Mouse (Mus musculus) left cerebral cortex, postnatal 10 days (tissue): ENCODE measurements around the gene Trak1. TPM values are rescaled to one million over a fixed set of nuclear protein-coding genes. Genes with fewer than 3 reads are reported as not detected.

Source experiments
- DNase-seq, 2 experiments: peaks; one replicate each; pipeline ENCODE4 v3.0.0; 2021 to 2022; ENCODE audit warnings: low spot score in 2 of 2, mixed read lengths in 1 of 2; ENCODE audit errors: extremely low spot score in 1 of 2
- intact Hi-C: fragments of 180-260 bp; cut with DNase I; formaldehyde crosslinking; loops from one replicate; pipeline ENCODE4 v1.15.1; 2025
- total RNA-seq, 2 experiments: library from RNA; stranded (reverse); gene quantifications; 2 replicates each; pipeline ENCODE4 v1.2.3; 2021

Gene Trak1
- total RNA-seq, 2 experiments from 2014 or later = 213 to 215 TPM

DNA sequence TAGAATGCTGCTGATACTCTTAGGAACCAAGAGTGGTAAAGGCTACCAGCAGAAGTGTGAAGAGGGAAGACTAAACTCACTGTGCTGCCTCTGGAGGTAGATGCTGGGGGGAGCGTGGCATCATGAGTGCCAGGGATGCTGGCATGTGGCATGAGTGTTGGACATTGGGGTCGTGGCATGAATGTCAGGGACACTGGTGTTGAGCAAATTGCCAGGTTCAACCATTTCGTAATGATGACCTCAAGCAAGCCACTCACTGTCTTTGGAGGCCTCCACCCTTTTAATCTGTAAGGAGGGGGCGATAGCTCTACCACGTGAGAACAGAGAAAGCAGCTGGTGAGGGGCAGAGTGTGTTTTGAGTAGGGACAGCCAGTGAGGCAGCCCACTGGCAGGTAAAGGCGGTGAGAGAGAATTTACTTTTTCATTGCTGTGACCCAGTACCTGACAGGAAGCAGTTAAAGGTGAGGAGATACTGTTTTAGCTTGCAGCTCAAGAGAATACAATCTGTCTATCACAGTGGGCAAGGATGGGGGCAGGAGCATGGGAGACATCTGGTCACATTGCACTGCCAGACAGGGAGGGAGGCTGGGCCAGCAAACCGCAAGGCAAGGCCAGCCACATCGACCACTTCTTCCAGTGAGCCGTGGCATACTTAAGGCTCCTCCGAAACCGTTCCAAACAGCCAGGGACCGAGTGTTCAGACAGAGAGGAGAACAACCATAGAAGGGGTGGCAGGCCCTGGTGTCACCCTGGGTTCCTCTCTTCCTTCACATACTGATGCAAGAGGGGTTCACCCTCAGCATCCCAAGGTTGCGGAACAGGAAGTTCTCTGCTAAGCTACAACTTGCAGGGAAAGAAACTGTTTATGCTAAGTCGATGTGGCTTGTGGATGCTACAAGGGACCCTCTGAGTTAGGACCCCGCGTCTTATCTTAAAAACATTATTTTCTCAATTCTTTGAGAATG, 178.5 kb downstream of the Trak1 start:
- DNase-seq = no peak
- intact Hi-C loops = loop anchor here (5.0 kb wide), 2 partner anchors 192 to 262 kb away; no protein-coding TSS in a partner anchor

GRCm38 (mm10) chr9:121477305-121477911, 180.1 kb downstream of the Trak1 start:
- peak; percentile 76 to 80 for DNase-seq
- intact Hi-C loops = loop anchor here (5.0 kb wide), 2 partner anchors 190 to 260 kb away; no protein-coding TSS in a partner anchor

DNA sequence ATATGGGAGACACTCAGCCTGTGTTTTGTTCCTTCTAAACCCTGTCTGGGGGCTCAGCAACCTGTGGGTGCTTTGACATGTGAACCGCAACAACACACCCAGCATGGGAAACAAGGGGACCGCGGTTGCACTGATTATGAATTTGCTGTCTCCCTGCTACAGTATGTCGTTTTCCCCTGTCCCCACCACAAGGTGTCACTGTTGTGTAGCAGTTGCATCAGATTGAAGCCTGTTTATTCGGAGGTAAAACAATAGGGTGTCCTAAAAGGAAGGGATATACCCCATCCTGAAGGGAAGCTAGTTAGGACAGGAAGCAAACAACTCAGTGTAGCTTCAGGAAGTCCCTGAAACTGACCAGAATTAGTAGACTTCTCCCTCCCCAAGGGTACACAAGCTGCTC, 182.2 kb downstream of the Trak1 start:
- DNase-seq = peak; percentile 70 to 71
- intact Hi-C loops = loop anchor here (1.0 to 5.0 kb wide), 3 partner anchors 126 to 258 kb away; no protein-coding TSS in a partner anchor

DNA sequence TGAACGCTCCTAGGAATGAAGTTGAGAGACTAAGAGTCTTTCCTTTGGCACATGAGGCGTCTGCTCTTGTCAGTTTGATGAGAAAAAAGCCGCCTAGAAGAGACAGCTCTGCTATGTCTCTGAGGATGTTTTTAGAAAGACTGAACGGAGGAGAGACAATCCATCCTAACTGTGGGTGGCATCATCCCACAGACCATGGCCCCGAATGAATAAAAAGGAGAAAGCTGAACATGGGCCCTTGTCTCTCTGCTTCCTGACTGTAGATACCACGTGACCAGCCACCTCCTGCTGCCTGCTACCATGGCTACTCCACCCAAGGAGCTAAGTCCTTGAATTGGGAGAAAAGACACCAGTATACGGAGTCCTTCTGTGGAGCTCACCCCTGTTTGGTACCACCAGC, 189.9 kb downstream of the Trak1 start:
- intact Hi-C loops = no loop called here
- no peak for DNase-seq

DNA sequence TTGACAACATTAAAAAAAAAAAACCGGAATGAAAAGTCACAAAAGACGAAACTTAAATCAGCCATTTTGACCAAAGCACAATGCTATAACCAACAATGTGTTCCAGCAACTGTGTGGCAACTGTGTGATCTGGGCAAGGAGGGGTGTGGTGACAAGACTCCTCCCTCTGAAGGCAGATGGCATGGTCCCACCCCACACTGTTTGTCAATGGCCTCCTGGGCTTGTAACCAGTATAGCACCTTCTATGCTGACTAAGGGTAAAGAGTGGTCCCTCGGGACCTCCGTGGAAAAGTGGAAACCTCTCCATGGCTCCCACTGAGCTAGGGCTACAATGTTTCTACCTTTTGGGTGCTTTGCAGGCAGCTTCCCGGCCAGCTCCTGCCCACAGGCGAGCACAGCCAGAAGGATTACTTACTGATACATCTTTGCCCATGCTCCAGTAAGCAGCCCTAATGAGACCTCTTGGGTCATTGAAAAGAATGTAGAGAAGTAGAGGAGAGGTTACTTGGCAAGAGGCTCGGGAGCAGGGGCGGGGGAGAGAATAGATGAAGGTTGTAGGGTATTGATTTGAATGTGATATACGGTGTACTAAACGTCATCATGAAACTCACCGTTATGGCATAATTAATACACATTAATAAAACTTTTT, 194.4 kb downstream of the Trak1 start:
- intact Hi-C loops = no loop called here
- no peak for DNase-seq

DNA sequence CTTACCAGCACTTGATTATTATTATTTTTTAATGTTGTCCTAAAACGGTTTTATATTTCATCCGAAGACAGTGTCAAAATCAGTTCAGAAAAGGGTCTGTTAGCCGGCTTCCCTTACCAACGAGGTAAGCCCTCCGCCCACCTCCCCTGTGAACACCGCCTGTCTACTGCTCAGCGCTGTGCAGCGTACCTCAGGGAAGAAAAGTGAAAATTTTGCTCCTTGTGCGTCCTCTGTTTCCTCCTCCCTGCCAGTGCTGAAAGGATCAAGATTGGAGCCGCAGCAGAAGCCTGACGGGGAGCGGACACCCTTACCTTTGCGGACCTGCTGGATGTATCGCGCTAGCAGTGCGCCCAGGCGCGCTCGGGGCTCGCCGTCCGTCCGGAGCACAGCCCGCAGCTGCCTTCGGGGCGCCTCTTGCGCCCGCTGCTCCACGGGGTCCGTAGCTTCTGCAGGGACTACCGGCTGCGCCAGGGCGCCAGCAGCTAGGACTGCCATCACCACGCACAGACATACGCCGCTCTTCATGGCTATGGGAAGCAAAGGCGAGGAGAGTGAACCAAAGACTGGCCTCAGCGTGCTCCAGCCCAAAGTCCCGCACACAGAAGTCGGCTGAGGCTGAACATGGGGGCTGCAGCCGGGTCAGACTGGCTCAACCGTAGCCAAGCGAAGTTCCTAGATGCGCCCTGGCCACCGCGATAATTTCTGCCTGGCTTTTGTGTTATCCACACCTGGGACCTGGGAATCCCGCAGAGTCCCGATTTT, 196.9 kb downstream of the Trak1 start:
- peak in 1 of 2 experiments; percentile 41 for DNase-seq
- intact Hi-C loops = no loop called here

- peak; percentile 55 to 69 for DNase-seq
- intact Hi-C loops = loop anchor here (5.0 kb wide), 1 partner anchor 107 kb away; no protein-coding TSS in a partner anchor
Observed at GRCm38 (mm10) chr9:121495529-121495928, 198.2 kb downstream of the Trak1 start, which contains the start of gene Cck. Cck (minus strand) TSS chr9:121495694.

DNA sequence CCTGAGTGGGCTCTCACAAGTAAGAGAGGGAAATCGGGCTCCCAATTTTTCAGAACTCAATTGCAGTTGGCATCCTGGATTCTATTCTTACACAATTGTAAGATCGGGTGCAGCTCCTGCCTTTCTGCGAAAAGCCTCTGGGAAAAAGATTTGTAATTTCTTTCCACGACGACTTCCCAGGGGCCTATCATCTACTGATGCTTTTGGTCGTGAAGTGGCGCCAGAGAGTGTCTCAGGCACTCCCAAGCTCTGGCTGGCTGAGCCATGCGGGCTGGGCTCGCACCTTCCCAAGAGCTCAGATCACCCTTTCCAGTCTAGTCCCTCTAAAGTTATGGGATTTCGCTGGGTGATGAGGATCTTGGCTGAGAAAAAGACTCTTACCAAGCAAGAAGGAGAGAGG, 198.8 kb downstream of the Trak1 start:
- no peak for DNase-seq
- intact Hi-C loops = loop anchor here (5.0 kb wide), 1 partner anchor 106 kb away; no protein-coding TSS in a partner anchor

DNA sequence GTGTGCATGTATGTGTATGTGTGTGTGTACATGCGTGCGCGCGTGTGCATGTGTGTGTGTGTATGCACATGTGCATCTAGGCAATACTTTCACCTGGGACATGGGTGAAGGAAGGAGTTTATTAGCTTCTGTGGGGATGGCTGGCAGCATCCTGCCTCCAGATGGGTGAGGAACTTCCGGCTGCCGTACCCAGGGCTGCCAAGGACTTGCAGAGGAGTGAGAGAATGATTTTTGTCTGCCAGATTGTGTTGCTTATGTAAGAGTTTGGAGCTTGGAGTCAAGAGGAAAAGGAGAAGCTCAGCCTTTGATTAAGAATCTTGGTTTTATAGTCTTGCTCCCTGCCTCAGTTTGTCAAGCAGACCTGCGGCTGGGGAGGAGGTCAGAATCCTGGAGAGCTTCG, 208.0 kb downstream of the Trak1 start:
- intact Hi-C loops = loop anchor here (5.0 kb wide), 1 partner anchor 52 kb away; no protein-coding TSS in a partner anchor
- DNase-seq = peak; percentile 45 to 72

DNA sequence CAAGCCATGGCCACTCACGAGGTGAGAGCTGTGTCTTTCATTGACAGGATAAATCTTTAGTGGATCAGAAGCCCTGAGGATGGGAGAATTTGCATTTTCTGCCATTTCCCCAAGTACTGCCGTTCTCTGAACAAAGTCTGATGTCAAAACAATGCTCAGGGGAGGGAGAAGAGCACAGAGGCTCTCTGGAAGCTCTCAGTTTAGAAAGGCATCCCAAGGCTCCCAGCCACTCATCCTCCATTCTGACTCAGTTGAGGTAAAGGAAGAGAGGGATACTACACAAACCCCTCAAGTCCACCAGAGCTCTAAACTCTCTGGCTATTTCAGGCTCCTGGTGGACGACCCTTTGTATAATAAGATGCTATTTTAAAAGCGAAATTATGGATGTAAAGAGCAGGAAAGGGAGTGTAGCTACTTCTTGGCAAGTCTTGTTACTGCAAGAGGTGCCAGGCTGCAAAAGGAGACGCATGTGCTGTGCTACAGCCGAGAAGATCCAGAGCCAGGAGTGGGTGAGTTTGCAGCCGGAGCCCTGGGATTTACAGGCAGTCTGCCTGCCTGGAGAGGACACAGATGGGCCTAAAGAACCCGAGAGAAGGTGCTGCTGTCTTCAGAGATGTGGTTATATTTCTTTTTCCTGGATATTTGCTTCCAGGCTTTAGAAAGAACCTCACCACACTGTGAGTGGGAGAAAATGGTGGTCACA, 209.3 kb downstream of the Trak1 start:
- intact Hi-C loops = loop anchor here (5.0 kb wide), 1 partner anchor 51 kb away; no protein-coding TSS in a partner anchor
- peak; percentile 45 to 75 for DNase-seq

- no peak for DNase-seq
- intact Hi-C loops = no loop called here
Observed at GRCm38 (mm10) chr9:121511911-121512310, 214.6 kb downstream of the Trak1 start.

DNA sequence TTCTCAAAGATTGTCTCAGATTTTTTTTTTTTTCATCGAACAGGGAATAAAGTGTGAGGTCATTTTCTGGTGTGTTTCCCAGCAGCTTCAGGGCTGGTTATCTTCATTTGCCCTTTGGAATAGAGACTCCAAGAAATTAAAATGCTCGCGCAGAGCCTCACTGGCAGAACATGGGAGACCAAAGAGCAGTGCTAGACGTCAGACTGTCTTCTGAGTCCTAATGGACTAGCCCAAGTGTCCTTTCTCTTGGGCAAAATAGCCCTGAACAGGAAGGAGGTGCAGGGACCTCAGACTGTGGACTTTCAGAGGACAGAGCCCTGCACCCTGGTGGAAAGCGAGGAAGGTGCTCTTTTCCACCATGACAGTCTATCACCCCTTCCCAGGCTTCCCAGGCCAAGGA, 217.2 kb downstream of the Trak1 start:
- intact Hi-C loops = no loop called here
- no peak for DNase-seq

DNA sequence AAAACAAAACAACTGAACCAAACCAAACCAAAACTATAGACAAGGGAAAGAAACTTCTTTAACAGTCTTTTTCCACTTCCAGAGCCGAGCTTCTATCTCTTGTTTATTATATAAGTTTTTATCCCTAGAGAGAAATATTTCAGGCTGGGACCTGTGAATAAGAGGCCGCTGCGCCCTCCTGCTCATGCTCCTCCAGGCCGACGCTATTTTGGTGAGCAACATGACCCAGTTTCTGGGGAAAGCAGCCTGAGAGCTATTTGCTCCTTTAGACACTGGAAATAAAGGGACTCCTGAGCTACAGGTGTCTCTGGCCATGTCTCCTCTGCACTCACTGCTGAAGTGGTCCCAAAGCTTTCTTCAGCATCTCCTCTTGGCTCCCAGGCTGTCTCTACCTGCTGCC, 222.7 kb downstream of the Trak1 start:
- no peak for DNase-seq
- intact Hi-C loops = no loop called here

Other genes starting within 250 kb of the Trak1 start
- gene Ulk4, start 20.3 kb upstream of the Trak1 start, total RNA-seq = 1 to 10 TPM; 7.2 to 7.5 TPM
- gene Cck, start 198.2 kb downstream of the Trak1 start, total RNA-seq = 100 to 1,000 TPM; 377 to 421 TPM